Mouse (Mus musculus): ENCODE measurements around the gene Ly6g6d. TPM values are rescaled to one million over a fixed set of nuclear protein-coding genes. Genes with fewer than 3 reads are reported as not detected.

Ly6g6d gene
- polyA plus RNA-seq, 1 experiment from 2014 or later, result 1.5 TPM

DNA sequence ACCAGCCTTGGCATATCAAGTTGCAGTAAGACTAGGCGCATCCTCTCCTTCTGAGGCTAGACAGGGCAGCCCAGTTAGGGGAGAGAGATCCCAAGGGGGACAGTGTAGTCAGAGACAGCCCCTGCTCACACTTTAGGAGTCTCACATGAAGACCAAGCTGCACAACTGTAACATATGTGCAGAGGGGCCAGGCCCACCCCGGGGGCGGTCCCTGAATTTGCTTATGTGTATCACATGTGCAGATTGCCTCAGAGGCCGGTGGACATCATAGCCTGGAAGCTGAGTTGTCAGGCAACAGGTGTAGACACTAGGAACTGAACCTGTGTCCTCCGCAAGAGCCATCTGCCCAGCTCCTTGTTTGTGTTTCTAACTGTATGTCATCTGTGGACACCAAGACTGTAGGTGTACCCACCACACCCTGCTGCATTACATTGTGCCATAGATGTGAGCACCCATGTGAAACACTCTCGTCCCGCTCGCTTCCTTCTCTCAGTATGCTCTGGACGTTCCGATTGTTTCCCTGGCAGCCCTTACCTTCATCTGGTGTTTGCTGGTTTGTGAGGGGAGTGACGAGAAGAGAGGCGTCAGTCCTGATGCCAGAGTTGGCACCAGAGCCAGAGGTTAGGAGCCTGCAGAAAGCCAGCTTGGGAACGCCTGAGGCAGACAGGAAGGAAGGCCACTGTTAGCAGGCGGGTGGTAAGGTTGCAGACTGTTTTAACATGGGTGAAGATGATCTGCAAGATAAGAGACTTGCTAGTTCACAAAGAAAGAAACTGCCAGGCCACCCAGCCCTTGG, 14.7 kb upstream of the Ly6g6d start:
- Histone ChIP-seq H3K4me2 (no peak overlapping the region), H3K36me3 (ENCODE audit: control insufficient read depth, insufficient read depth, low read length) (peaks cover 5% of the 10 kb centered on the region; the same call in 1 of the 2 replicates), H3K9ac (ENCODE audit: low read length) (no peak overlapping the region), H3K4me3 (ENCODE audit: low read depth, low read length) (no peak overlapping the region), H3K4me1 (ENCODE audit: control insufficient read depth, insufficient read depth, low read length) (peaks cover 5% of the 10 kb centered on the region), H3K9me3 (ENCODE audit: control insufficient read depth, low read length) (no peaks in the 10 kb centered on the region), H3K27me3 (ENCODE audit: control insufficient read depth, insufficient read depth, low read length) (no peaks in the 10 kb centered on the region), H3K27ac (ENCODE audit: low read depth, low read length) (no peak overlapping the region)
- WGBS, result 88% methylated on average over 14 of the region's 14 CpGs
- ATAC-seq (ENCODE audit: low FRiP score) (no peak), DNase-seq (ENCODE audit: low spot score, missing footprints) (no peak)

DNA sequence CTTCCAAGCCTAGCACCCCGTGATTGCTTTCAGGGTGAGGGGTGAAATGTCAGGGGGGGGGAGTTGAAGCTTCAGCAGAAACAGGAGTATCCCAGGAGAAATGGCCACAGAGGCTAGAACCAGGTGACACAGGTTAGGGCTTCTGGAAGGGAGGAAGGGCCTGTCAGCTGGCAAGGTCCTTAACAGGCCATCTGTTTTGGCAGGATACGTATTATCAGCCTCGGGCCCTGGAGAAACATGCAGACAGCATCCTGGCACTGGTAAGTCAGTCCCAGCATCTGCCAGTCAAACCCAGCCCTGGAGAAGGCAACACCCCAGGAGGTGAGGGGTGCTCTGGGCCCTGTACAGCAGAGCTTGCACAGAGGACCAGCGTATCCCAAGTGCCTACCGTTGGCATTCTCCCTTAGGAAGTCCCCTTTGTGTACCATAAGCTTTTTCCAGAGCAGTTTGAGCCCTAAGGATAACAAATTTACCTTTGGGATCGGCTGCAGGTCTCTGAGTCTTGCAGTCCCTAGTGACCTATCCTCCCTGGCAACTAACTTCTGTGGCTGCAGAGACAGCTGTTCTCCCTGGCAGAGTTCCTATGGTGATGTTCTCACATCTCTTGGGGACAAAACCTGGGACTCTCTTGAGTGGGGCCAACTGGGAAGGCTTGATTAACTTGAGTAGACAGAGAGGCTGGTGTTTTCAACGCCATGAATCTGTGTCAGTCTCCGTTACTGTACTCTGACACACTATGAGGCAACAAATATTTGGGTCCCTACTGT, 12.5 kb upstream of the Ly6g6d start:
- Histone ChIP-seq H3K9me3 (ENCODE audit: control insufficient read depth, low read length) (no peaks in the 10 kb centered on the region), H3K9ac (ENCODE audit: low read length) (peak overlapping the region; percentile 92; the same call in 1 of the 2 replicates), H3K4me3 (ENCODE audit: low read depth, low read length) (peak overlapping the region; percentile 60), H3K27ac (ENCODE audit: low read depth, low read length) (no peak overlapping the region), H3K36me3 (ENCODE audit: control insufficient read depth, insufficient read depth, low read length) (peaks cover 2% of the 10 kb centered on the region; the same call in 1 of the 2 replicates), H3K27me3 (ENCODE audit: control insufficient read depth, insufficient read depth, low read length) (no peaks in the 10 kb centered on the region), H3K4me2 (peak overlapping the region; percentile 47), H3K4me1 (ENCODE audit: control insufficient read depth, insufficient read depth, low read length) (peaks cover 5% of the 10 kb centered on the region)
- no peak for ATAC-seq (ENCODE audit: low FRiP score)
- no peak for DNase-seq (ENCODE audit: low spot score, missing footprints)
- 82% methylated on average over 8 of the region's 8 CpGs for WGBS

DNA sequence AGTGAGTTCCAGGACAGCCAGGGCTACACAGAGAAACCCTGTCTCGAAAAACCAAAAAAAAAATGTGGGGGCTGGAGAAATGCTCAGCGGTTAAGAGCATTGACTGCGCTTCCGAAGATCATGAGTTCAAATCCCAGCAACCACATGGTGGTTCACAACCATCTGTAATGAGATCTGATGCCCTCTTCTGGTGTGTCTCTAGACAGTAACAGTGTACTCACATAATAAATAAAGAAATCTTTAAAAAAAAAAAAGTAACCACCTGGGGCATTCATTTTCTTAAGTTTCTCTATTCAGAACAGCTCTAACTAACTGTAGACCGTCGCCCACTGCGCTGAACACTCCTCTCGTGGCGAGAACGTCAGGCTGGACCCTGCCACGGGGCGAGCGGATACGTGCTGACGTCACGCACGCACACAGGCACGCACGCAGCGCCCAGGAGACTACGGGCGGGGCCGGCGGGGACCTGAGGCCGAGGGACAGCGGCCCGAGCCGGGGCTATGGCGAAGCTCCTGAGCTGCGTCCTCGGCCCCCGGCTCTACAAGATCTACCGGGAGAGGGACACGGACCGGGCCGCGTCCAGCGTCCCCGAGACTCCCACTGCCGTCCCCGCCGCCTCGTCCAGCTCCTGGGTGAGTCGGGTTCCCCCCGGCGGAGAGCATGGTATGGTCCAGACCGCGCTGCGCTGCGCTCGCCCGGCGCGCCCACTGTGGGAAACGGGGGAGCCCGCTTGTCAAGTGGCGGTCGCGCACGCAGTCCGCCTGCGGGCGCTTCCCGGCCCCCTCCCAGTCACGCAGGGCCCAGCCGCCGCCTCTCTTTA, 11.2 kb upstream of the Ly6g6d start, which contains the start of gene Abhd16a:
TSS of gene Abhd16a (plus strand) at position 439 of the 820 bp plus-strand sequence.
- H3K4me3 ChIP-seq (ENCODE audit: low read depth, low read length), result peak within 1 kb of the TSS; percentile 60
- peak within 1 kb of the TSS; percentile 92 for H3K9ac ChIP-seq (ENCODE audit: low read length)
- H3K4me2 ChIP-seq, result peak within 1 kb of the TSS; percentile 47
- peak; percentile 98 for ATAC-seq (ENCODE audit: low FRiP score)
- H3K36me3 ChIP-seq (ENCODE audit: control insufficient read depth, insufficient read depth, low read length), result peaks cover 2% of the 10 kb centered on the region; the same call in 1 of the 2 replicates
- WGBS, result 4% methylated on average over 65 of the region's 67 CpGs
- DNase-seq (ENCODE audit: low spot score, missing footprints), result peak; percentile 99
- H3K27me3 ChIP-seq (ENCODE audit: control insufficient read depth, insufficient read depth, low read length), result no peaks in the 10 kb centered on the region
- no peaks in the 10 kb centered on the region for H3K9me3 ChIP-seq (ENCODE audit: control insufficient read depth, low read length)
- H3K27ac ChIP-seq (ENCODE audit: low read depth, low read length), result peak within 1 kb of the TSS; percentile 94
- peaks cover 5% of the 10 kb centered on the region for H3K4me1 ChIP-seq (ENCODE audit: control insufficient read depth, insufficient read depth, low read length)

DNA sequence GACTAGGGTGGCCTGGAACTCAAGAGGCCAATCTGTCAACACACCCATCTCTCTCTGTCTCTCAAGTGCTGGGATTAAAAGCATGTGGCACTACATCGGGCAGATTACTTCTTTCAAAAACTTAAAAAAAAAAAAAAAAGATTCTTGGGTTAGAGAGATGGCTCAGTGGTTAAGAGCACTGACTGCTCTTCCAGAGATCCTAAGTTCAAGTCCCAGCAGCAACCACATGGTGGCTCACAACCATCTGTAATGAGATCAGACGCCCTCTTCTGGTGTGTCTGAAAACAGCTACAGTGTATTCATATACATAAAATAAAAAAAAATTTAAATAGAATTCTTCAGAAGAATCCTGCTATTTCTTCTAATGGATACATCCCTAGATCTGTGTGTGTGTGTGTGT, 10.3 kb upstream of the Ly6g6d start:
- peaks cover 5% of the 10 kb centered on the region for H3K4me1 ChIP-seq (ENCODE audit: control insufficient read depth, insufficient read depth, low read length)
- H3K27me3 ChIP-seq (ENCODE audit: control insufficient read depth, insufficient read depth, low read length), result no peaks in the 10 kb centered on the region
- DNase-seq (ENCODE audit: low spot score, missing footprints) (no peak), ATAC-seq (ENCODE audit: low FRiP score) (no peak)
- WGBS, result 57% methylated on average over 2 of the region's 2 CpGs
- H3K4me2 ChIP-seq, result no peak overlapping the region
- no peaks in the 10 kb centered on the region for H3K9me3 ChIP-seq (ENCODE audit: control insufficient read depth, low read length)
- H3K27ac ChIP-seq (ENCODE audit: low read depth, low read length), result no peak overlapping the region
- H3K9ac ChIP-seq (ENCODE audit: low read length), result no peak overlapping the region
- H3K4me3 ChIP-seq (ENCODE audit: low read depth, low read length), result no peak overlapping the region
- H3K36me3 ChIP-seq (ENCODE audit: control insufficient read depth, insufficient read depth, low read length), result no peaks in the 10 kb centered on the region

DNA sequence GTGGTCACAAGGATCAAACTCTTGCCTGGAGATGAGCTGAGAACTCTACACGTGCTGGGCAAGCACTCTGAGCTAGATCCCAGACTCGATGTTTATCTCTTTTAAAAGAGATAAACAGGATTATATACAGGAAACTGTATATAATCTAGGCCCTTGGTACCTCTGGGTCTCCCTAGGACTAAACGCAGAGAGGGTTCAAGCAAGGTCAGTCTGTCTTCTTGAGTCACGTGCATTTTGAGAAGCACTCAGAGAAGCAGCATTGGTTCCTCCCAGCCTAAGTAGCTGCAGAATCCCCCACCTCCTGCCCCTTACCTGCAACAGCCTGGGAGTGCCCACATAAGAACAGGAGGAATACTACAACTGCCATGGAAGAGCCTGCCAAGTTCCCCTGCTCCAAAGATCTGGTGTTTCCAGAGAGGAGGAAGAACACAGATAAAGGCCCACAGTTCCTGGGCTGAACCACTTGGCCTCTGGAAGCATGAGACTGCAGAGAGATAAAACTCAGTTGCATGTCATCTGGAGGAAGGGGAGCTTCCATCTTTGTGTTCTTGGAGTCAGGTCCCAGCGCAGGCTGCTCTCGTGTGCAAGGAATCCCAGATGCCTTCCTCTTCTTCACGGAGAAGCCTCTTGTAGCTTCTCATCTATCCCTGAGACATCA, 7.5 kb upstream of the Ly6g6d start, which contains the start of gene Ly6g6f:
TSS of gene Ly6g6f (minus strand) at position 403 of the 658 bp plus-strand sequence.
- Histone ChIP-seq H3K36me3 (ENCODE audit: control insufficient read depth, insufficient read depth, low read length) (no peaks in the 10 kb centered on the region), H3K27ac (ENCODE audit: low read depth, low read length) (no peak within 1 kb of the TSS), H3K4me3 (ENCODE audit: low read depth, low read length) (no peak within 1 kb of the TSS), H3K4me1 (ENCODE audit: control insufficient read depth, insufficient read depth, low read length) (peaks cover 5% of the 10 kb centered on the region), H3K9ac (ENCODE audit: low read length) (no peak within 1 kb of the TSS), H3K9me3 (ENCODE audit: control insufficient read depth, low read length) (no peaks in the 10 kb centered on the region), H3K27me3 (ENCODE audit: control insufficient read depth, insufficient read depth, low read length) (no peaks in the 10 kb centered on the region), H3K4me2 (no peak within 1 kb of the TSS)
- WGBS, result 81% methylated on average over 7 of the region's 7 CpGs
- DNase-seq (ENCODE audit: low spot score, missing footprints) (no peak), ATAC-seq (ENCODE audit: low FRiP score) (no peak)

DNA sequence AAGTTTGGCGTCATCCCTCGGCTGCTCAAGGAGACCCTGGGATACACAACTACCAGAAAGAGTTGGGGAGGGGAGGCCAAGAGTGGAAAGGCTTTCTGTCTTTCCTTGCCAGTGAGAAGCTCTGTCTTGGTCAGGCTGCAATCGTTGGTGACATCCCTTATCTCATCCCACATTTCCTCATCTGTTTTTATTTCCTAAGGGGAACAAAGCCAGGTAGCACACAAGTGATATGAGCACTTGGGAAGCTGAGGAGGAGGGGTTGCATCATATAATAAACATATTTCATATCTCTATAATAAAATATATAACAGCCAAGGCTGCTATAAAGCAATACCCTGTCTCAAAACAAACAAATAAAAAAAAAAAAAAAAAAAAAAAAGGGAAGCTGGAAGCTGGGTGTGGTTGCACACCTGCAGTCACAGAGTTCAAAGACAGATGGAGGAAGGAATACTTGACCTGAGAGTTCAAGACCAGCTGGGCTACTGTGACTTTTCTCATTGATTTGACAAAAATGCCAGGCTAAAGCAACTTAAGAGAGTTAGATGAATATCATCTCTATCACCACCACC, 6.1 kb upstream of the Ly6g6d start:
- Histone ChIP-seq H3K9me3 (ENCODE audit: control insufficient read depth, low read length) (no peaks in the 10 kb centered on the region), H3K4me3 (ENCODE audit: low read depth, low read length) (no peak overlapping the region), H3K4me2 (no peak overlapping the region), H3K36me3 (ENCODE audit: control insufficient read depth, insufficient read depth, low read length) (no peaks in the 10 kb centered on the region), H3K27ac (ENCODE audit: low read depth, low read length) (no peak overlapping the region), H3K4me1 (ENCODE audit: control insufficient read depth, insufficient read depth, low read length) (no peaks in the 10 kb centered on the region), H3K27me3 (ENCODE audit: control insufficient read depth, insufficient read depth, low read length) (no peaks in the 10 kb centered on the region), H3K9ac (ENCODE audit: low read length) (no peak overlapping the region)
- ATAC-seq (ENCODE audit: low FRiP score) (no peak), DNase-seq (ENCODE audit: low spot score, missing footprints) (no peak)
- WGBS, result 83% methylated on average over 3 of the region's 3 CpGs

DNA sequence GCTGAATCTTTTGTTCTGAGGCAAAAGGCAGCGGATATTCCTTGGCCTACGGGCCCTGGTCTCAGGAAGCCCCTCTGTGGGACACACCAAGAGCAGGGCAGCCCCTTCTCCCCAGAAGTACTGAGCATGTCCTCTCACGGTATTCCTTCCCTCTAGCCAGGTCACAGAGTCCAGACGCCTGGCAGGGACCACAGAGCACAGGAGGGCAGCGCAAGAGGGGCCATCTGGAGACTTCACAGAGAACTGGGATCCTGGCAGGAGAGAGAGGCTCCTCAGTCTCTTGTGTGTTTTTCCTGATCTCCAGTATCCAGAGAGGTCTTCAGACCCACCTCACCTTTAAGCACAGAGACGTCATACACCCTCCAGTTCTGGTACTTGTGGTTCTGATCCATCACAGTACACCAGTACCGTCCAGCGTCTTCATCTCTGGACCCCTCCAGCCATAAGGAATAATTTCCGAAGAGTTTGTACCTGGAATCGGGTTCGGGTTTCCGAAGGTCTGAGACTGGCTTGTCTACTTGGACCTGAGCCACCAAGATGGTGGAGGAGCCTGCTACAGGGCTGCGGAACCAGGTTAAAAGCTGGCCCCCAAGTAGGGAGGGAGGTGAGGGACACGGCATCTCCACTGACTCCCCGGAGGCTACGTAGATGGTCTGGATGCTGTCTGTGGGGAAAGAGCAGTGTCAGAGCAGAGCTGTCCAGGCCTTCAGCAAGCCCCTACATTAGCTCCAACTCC, 5.1 kb upstream of the Ly6g6d start:
- Histone ChIP-seq H3K9ac (ENCODE audit: low read length) (no peak overlapping the region), H3K4me3 (ENCODE audit: low read depth, low read length) (no peak overlapping the region), H3K4me1 (ENCODE audit: control insufficient read depth, insufficient read depth, low read length) (no peaks in the 10 kb centered on the region), H3K36me3 (ENCODE audit: control insufficient read depth, insufficient read depth, low read length) (no peaks in the 10 kb centered on the region), H3K27ac (ENCODE audit: low read depth, low read length) (no peak overlapping the region), H3K27me3 (ENCODE audit: control insufficient read depth, insufficient read depth, low read length) (no peaks in the 10 kb centered on the region), H3K9me3 (ENCODE audit: control insufficient read depth, low read length) (no peaks in the 10 kb centered on the region), H3K4me2 (no peak overlapping the region)
- WGBS, result 88% methylated on average over 16 of the region's 16 CpGs
- DNase-seq (ENCODE audit: low spot score, missing footprints) (no peak), ATAC-seq (ENCODE audit: low FRiP score) (no peak)

DNA sequence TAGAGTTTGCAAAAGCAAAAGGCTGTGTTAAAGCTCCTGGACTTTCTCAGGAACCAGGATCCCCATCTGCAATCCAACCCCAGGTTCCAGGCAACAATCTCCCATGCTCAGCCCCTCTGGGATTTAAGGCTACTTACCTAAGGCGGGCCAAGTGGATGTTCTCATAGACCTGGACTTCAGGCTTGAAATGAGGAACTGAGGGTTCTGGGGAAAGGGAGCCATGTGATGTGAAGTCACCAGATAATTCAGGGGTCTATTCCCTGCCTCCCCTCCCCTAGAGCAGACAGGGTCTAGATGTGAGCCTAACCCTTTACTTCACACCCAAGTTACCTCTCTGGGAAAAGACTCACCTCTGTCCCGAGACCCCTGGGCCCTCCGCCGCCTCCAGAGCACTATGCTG, 2.8 kb upstream of the Ly6g6d start:
- Histone ChIP-seq H3K27ac (ENCODE audit: low read depth, low read length) (no peak overlapping the region), H3K27me3 (ENCODE audit: control insufficient read depth, insufficient read depth, low read length) (no peaks in the 10 kb centered on the region), H3K4me1 (ENCODE audit: control insufficient read depth, insufficient read depth, low read length) (peaks cover 11% of the 10 kb centered on the region; the same call in 1 of the 2 replicates), H3K9me3 (ENCODE audit: control insufficient read depth, low read length) (no peaks in the 10 kb centered on the region), H3K9ac (ENCODE audit: low read length) (no peak overlapping the region), H3K36me3 (ENCODE audit: control insufficient read depth, insufficient read depth, low read length) (no peaks in the 10 kb centered on the region), H3K4me2 (no peak overlapping the region), H3K4me3 (ENCODE audit: low read depth, low read length) (no peak overlapping the region)
- ATAC-seq (ENCODE audit: low FRiP score) (no peak), DNase-seq (ENCODE audit: low spot score, missing footprints) (no peak)
- 74% methylated on average over 4 of the region's 4 CpGs for WGBS
